Mouse (Mus musculus): ENCODE results near the gene Dido1. TPM values are rescaled to one million over a fixed set of nuclear protein-coding genes. Genes with fewer than 3 reads are reported as not detected.

The Dido1 gene
- polyA plus RNA-seq, 1 experiment from 2014 or later: 26.0 TPM

DNA sequence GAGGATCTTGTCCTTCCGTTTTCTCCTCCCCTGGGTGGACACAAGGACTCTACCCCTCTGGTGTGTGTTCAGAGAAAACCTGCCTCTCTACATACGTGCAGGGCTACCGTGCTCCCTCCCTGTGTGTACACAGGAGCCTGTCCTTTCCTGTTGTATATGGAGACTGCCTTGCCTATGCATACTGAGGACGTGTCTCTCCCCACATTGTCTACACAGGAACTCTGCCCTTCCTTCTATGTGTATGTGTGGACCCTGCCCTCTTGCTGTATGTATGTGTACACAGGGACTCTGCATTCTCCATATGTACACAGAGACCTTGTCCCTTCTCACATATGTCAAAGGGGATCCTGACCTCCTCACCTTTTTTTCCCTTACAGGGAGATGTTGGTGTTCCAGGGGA, 99.5 kb downstream of the Dido1 start:
- Histone ChIP-seq H3K4me1 (ENCODE audit: control insufficient read depth, insufficient read depth, low read length) (no peaks in the 10 kb centered on the region), H3K4me3 (ENCODE audit: low read depth, low read length) (no peak overlapping the region), H3K9ac (ENCODE audit: low read depth, low read length) (no peak overlapping the region), H3K9me3 (ENCODE audit: control insufficient read depth, low read length) (no peaks in the 10 kb centered on the region), H3K36me3 (ENCODE audit: control insufficient read depth, insufficient read depth, low read length) (no peaks in the 10 kb centered on the region; the same call in 1 of the 2 replicates), H3K27me3 (replicated peaks; ENCODE audit: control insufficient read depth, insufficient read depth, low read length) (no peaks in the 10 kb centered on the region), H3K27ac (replicated peaks; ENCODE audit: low read depth, low read length) (0 out of 2 replicates have a peak overlapping the region, but pooled peaks have one; percentile 10), H3K4me2 (ENCODE audit: low read depth, low read length) (no peak overlapping the region)
- DNase-seq (ENCODE audit: low spot score): no peak
- ATAC-seq (ENCODE audit: low read depth): no peak
- WGBS: 72% methylated on average over 4 of the region's 4 CpGs

Other genes starting within 250 kb of the Dido1 start
- 0.70 and 1.00 TPM in 2 replicates for gene Ntsr1, start 210.0 kb downstream of the Dido1 start, polyA plus RNA-seq (2014; fragmentation: Nextera tagmentation; extraction: Ambion mirVana)
- 23.4 and 29.3 TPM in 2 replicates for gene Mrgbp, start 128.7 kb downstream of the Dido1 start, polyA plus RNA-seq (2014; fragmentation: Nextera tagmentation; extraction: Ambion mirVana)
- 66.3 and 78.2 TPM in 2 replicates for gene Ogfr, start 120.8 kb downstream of the Dido1 start, polyA plus RNA-seq (2014; fragmentation: Nextera tagmentation; extraction: Ambion mirVana)
- 164 and 277 TPM in 2 replicates for gene Col9a3, start 112.2 kb downstream of the Dido1 start, polyA plus RNA-seq (2014; fragmentation: Nextera tagmentation; extraction: Ambion mirVana)
- gene Tcfl5, start 67.3 kb downstream of the Dido1 start, polyA plus RNA-seq (2014; fragmentation: Nextera tagmentation; extraction: Ambion mirVana): 0.34 and 0.88 TPM in 2 replicates
- gene Gid8, start 118 bp upstream of the Dido1 start, polyA plus RNA-seq (2014; fragmentation: Nextera tagmentation; extraction: Ambion mirVana): 56.8 and 59.4 TPM in 2 replicates
- gene Slc17a9, start 15.3 kb upstream of the Dido1 start, polyA plus RNA-seq (2014; fragmentation: Nextera tagmentation; extraction: Ambion mirVana): 1.5 and 2.9 TPM in 2 replicates
- 0.08 TPM in 1 of 2 replicates, not detected in the other for gene Bhlhe23, start 66.9 kb upstream of the Dido1 start, polyA plus RNA-seq (2014; fragmentation: Nextera tagmentation; extraction: Ambion mirVana)
- 59.2 and 62.2 TPM in 2 replicates for gene Ythdf1, start 210.9 kb upstream of the Dido1 start, polyA plus RNA-seq (2014; fragmentation: Nextera tagmentation; extraction: Ambion mirVana)
- 0.17 TPM in 1 of 2 replicates, not detected in the other for gene Birc7, start 219.0 kb upstream of the Dido1 start, polyA plus RNA-seq (2014; fragmentation: Nextera tagmentation; extraction: Ambion mirVana)
- gene Nkain4, start 244.7 kb upstream of the Dido1 start, polyA plus RNA-seq (2014; fragmentation: Nextera tagmentation; extraction: Ambion mirVana): 17.0 and 20.7 TPM in 2 replicates